Mouse (Mus musculus) kidney, adult 8-10 months (tissue): ENCODE measurements around the gene Olfr221.

Experiments
- DNase-seq, 2 experiments: peaks; one replicate each; pipeline ENCODE4 v3.0.0; 2022

The Olfr221 gene

GRCm38 (mm10) chr14:52003981-52004495 is 38.2 kb downstream of the Olfr221 start:
- DNase-seq: no peak

GRCm38 (mm10) chr14:51997483-51997882 is 44.8 kb downstream of the Olfr221 start:
- no peak for DNase-seq

- no peak for DNase-seq
These were observed 45.4 kb downstream of the Olfr221 start for GRCm38 (mm10) chr14:51996866-51997265.

GRCm38 (mm10) chr14:51996231-51996841 is 45.9 kb downstream of the Olfr221 start:
- no peak for DNase-seq

- DNase-seq: no peak
These were observed 46.9 kb downstream of the Olfr221 start for GRCm38 (mm10) chr14:51995219-51995871.

GRCm38 (mm10) chr14:51994453-51994852 is 47.8 kb downstream of the Olfr221 start:
- no peak for DNase-seq

GRCm38 (mm10) chr14:51989461-51989970 is 52.7 kb downstream of the Olfr221 start:
- DNase-seq: no peak

- peak; percentile 79 to 81 for DNase-seq
These were observed 53.5 kb downstream of the Olfr221 start for GRCm38 (mm10) chr14:51988731-51989130.

- no peak for DNase-seq
These were observed 55.1 kb downstream of the Olfr221 start for GRCm38 (mm10) chr14:51987177-51987576.

- no peak for DNase-seq
These were observed 56.1 kb downstream of the Olfr221 start for GRCm38 (mm10) chr14:51986153-51986505.

- peak in 1 of 2 experiments; percentile 52 for DNase-seq
These were observed 56.7 kb downstream of the Olfr221 start for GRCm38 (mm10) chr14:51985301-51986152.

- peak in 1 of 2 experiments; percentile 63 for DNase-seq
These were observed 57.7 kb downstream of the Olfr221 start, which contains the start of gene Arhgef40 for GRCm38 (mm10) chr14:51984247-51985231. Arhgef40 (plus strand) TSS chr14:51984719.
